Mouse (Mus musculus): ENCODE results near the gene Gm15737.
A peak's percentile ranks its signal among the peaks of the same experiment; 100 is the strongest.

The Gm15737 gene

DNA sequence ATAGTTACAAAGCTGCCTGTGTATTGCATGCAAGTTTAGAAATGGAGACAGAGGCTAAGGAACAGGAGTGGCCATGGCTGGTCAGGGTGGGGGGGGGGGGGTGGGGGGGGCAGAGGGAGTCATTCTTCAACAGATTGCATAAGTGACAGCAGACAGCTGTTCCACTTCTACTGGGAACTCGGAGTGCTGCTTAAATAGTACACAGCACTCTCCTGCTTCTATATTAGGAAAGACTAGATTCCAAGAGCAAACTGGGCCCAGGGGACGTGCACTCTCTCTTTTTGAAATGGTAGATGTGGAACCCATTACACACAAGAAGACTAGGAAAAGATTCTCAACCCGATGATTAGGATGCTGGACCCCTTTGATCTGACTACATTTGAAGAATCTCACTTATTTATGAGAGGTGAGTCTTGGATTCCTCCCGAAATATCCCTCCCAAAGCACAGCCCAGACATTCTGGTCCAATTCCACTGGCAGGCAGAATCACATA, at the start of gene Gm15737:
Gm15737 (plus strand) TSS at position 269 of the 493 bp plus-strand sequence.
- no peak for DNase-seq (ENCODE audit: inconsistent ontology term)

GRCm38 (mm10) chr6:92821606-92822005, 47.6 kb upstream of the Gm15737 start:
- DNase-seq (ENCODE audit: inconsistent ontology term): no peak

GRCm38 (mm10) chr6:92822006-92822405, 47.2 kb upstream of the Gm15737 start:
- peak; percentile 61 for DNase-seq (ENCODE audit: inconsistent ontology term)

GRCm38 (mm10) chr6:92823991-92824390, 45.2 kb upstream of the Gm15737 start:
- DNase-seq (ENCODE audit: inconsistent ontology term): no peak

DNA sequence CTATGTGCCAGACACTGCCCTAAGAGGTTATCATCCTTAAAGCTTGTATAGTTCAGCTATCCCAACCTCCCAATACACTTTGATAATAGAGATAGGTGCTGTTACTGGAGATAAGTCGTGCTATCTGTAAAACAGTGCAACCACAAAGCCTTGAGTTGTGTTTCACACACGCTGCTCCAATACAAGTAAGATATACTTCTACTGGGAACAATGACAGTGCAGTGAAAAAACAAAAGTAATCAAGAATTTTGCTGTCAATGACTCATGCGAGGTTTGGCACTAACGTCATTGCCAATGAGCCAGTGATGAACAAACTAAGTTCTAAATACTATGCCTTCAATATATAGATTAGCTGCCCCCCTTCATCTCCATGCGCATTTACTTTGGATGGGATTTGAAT, 42.6 kb upstream of the Gm15737 start:
- DNase-seq (ENCODE audit: inconsistent ontology term): peak; percentile 57

DNA sequence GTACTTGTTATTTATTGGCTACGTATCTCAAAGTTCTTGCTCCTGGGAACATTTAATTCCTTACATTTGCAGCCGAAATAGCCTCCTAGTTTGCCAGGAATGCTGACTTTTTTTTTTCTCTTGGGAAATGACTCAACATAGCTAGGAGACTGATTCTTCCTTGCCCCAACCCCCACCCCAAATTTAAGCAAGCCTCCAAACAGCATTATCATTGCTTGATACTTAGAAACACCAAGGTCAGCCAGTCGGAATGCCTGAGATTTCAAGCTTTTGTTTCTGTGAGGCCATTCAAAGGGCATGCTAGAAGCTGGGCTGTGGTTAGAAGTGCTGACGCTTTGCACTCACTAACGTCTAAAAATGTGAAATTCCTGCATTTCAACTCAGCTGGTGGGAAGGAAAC, 41.8 kb upstream of the Gm15737 start:
- peak; percentile 96 for DNase-seq (ENCODE audit: inconsistent ontology term)

DNA sequence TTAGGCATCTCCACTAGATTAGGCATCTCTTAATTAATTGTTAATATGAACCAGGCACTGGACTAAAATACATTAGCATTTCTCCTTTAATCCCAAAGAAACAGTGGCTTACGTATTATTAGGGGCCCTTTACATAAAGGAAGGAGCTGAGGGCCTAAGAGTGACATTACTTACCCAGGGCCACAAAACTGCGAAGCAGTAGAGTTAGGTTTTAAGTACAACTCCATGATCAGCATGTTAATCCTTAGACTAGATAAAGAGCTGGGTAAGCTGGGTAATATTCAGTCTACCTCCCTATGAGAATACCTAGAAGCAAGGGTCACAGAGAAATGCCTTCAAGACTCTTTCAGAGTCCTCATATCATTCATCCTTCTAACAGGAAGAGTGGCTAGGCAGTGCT, 40.0 kb upstream of the Gm15737 start:
- no peak for DNase-seq (ENCODE audit: inconsistent ontology term)

DNA sequence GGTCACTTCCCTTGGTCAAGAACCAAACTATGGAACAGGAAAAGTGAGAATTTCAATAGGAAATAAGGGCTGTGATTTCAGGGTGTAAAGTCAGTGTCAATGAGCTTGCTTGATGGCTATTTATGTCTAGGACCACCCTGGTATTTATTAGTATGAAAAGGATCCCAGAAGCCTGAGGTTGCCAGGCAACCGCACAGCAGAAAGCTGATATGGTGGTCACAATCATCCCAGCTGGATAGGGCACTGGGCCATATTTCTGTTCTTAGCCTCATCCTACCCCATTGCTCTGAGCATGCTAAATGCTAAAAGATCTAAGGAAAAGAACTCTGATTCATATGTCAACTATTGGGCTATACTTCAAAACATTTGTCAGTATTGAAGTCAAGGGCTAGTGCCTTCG, 38.1 kb upstream of the Gm15737 start:
- DNase-seq (ENCODE audit: inconsistent ontology term): no peak

DNA sequence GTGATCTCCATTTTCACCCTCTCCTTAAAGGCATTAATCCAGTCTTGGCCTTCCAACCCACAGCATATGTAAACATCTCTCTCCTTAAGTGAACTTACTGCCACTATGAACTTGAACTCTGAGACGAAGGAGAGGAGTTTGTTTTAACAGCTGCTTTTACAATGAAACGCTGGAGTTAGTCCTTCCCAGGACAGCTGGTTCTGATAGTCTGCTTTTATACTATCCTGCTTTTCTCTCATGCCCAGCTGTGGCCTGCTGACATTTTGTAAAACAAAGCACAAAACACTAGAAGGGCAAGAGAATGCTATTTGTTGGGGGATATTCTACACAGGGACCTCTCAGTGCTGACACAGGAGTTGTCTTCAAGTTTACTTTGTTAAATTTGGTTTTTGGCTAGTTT, 27.2 kb upstream of the Gm15737 start:
- no peak for DNase-seq (ENCODE audit: inconsistent ontology term)

DNA sequence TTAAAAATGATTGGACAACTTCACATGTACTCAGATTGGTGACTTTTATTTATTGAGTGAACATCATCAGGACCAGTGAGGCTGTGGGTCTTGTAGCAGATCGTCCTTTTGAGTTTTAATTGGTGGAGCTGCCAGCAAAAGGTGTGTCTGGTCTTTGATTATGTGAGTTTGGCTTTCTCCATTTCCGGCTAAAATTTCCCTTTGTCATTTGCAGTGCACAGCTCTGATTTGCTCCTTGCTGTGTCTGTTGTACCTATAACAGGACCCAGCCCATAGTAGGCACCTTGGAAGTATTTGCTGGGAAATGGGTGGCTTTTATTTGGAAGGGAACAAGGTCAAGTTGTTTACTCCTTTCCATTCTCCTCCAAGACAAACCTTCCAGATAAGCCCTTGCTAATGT, 25.7 kb upstream of the Gm15737 start:
- DNase-seq (ENCODE audit: inconsistent ontology term): no peak

DNA sequence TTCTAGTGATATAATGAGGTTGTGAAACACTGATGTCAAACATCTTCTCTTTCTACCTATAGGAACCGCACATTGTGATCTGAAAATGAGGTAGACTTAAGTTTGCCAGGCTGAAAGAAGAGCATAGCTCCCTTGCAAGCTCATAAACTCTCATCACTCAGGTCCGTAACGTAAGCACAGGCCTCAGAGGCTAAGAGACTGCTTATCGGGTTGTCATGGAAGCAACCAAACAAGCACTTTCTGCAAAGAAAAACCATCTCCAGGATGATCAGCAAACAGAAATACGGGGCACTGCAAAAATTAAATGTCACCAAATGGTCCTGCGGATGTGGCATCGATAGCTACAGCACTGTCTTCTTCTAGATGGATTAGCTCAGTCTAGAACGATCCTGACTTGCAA, 23.3 kb upstream of the Gm15737 start:
- DNase-seq (ENCODE audit: inconsistent ontology term): no peak

GRCm38 (mm10) chr6:92846614-92847013, 22.5 kb upstream of the Gm15737 start:
- DNase-seq (ENCODE audit: inconsistent ontology term): no peak

GRCm38 (mm10) chr6:92849208-92849607, 19.9 kb upstream of the Gm15737 start:
- DNase-seq (ENCODE audit: inconsistent ontology term): no peak

DNA sequence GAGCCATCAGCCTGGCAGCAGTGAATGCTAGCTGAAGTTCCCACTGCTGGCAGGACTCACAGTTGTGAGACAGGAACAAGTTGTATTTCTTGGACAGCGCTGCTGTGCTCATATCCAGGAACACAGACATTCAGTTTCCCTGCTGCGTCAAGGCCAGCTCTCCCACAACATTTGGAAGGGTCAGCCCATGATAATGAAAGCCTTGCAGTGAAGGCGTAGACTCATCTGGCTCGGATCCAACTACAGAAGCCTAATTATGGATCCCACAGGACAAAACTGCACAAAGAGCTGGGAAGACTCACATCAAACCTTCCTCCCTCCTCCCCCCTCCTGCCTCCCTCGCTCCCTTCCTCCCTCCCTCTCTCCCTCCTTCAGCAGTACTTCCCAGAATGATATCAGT, 18.9 kb upstream of the Gm15737 start:
- peak; percentile 89 for DNase-seq (ENCODE audit: inconsistent ontology term)

GRCm38 (mm10) chr6:92854873-92855272, 14.3 kb upstream of the Gm15737 start:
- no peak for DNase-seq (ENCODE audit: inconsistent ontology term)

GRCm38 (mm10) chr6:92857761-92858160, 11.4 kb upstream of the Gm15737 start:
- no peak for DNase-seq (ENCODE audit: inconsistent ontology term)

DNA sequence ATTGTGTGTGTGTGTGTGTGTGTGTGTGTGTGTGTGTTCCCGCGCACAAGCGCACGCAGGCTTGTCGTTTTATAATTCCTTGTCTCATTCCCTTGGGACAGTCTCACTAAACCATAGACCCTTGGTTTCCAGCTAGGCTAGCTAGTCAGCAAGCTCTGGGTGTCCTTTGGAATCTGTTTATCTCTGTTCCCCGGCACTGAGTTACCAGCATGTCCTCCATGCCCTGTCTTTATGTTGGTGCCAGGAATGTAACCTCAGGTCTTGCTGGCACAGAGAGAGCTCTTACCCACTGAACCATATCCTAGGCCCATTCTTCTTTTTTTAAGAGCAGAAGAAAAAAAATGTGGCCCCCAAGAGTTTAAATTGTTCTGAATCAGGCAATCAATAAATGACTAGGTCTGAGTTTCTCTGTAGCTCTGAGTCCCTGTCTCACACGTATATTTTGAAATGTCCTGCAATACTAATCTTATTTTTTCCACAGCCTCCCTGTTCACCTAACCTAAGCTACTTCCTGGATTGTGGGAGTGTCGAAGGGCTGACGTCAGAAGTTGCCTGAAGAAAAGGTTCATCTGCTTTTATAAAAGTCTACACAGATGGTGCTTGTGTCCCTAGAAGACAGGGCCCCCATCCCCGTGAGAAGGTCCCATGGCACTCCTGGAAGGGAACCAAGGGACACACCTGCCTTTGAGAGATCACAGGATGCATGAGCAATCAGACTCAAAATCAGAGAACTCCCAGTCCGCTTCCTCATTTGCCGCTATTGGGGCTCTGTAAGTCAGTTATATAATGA, 10.2 kb upstream of the Gm15737 start:
- peak; percentile 40 for DNase-seq (ENCODE audit: inconsistent ontology term)

DNA sequence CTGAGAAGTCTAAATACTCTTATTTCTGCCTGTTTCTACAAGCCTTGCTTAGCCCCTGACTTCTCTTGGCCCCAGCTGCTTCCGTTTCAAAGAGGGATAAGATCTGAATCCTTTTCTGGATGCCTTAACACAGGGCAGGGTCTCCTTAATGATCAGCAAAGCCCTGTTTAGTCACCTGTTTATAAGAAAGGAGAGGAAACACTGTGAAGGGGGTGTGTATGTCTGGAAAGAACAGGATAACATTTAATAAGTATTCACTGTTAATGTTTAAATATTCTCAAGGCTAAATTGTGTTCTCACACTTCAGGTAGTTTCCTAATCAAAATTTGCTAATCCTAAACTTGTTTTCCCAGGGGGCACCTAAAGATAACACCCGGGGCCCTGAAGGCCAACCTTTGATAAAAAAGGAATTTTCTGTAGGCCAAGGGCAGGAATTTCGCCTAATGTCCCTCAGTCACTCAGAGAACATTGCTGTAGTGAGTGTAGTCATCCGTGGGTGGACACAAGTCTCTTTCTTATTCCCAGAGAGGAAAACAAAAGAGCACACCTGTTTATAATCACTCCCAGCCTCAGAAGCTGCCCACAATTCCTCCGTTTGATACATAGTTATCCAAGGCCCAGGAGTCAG, 8.8 kb upstream of the Gm15737 start:
- no peak for DNase-seq (ENCODE audit: inconsistent ontology term)

DNA sequence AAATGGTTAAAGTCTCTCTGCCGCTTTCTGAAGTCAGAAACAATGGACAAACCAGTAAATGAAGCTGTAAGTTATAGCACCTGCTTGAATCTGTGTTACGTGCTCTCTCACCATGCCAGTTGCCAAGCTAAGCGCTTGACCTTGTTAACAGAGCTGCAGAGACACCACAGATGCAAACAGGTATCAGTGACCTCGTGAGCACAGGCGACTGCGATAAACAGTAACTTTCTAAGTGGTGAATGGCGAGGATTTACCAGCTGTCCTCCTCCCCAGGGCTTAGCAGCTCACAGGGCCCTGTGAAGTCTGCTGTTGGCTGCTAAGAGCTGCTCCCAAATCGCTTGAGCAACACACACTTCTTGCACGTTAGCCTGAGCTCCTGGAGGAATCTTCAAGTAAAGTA, 6.6 kb upstream of the Gm15737 start:
- no peak for DNase-seq (ENCODE audit: inconsistent ontology term)

DNA sequence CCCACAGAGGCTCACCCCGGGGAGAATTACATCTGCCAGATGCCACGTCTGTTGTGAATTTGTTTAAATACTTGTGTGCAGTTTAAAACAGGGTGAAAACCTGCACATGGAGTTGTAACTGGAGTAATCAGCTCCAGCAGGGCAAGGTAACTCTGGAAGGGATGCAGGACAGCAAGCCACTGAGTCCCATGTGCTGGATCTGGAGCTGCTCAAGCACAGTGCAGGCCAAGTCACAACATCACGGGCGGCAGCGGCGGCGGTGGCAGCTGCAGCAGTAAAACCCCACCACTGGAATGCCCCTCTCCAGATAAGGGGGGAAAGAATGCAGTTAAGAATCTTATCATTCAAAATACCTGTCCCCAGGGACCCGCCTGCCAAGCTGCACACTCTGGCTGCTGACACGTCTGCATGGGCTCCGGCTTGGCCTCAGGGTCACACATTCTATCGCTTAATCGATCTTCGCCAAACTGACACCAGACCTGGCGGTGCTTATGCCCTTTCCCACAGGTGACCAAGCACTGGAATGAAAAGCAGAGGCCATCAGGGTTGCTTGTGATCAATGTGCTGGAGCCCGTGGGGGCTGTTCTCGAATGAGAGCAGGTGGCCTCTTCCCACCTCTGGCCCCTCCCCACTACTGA, 544 bp downstream of the Gm15737 start:
- DNase-seq (ENCODE audit: inconsistent ontology term): no peak

DNA sequence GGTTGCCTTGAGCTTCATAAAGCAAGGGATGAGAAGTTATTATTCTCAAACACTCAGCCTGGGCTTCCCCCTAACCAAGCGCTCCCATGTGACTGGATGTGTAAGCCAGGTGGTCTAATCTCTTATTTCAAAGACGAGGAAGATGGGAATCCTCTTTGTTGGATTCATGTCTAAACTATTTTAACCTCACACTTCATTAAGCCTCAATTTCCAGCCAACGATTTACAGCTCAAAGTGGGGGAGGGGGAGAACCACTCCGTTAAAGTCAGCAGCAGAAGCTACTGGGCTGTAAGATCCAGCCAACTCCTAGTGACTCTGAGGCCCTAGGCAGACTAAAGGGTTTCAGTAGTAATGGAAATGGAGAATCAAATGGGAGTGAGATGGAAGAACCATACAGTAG, 2.7 kb downstream of the Gm15737 start:
- no peak for DNase-seq (ENCODE audit: inconsistent ontology term)

DNA sequence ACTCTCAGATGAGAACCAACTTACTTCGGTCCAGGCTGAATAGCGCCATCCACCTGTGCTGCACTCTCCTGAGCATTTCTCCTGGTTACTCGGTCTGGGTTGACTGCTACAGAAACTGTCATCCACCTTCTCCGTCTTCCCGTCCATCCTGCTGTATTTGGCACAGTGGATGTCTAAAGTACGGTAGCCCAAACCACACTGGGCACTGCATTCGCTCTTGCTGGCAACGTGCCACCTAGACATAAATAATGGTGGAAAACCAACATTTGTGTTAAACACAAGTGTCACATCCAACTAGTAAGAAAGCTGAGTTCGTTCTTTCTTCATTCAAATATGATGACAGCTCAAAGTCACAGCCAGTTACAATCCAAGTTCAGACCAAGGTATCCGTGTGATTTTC, 3.6 kb downstream of the Gm15737 start:
- DNase-seq (ENCODE audit: inconsistent ontology term): no peak

- DNase-seq (ENCODE audit: inconsistent ontology term): no peak
Observed at GRCm38 (mm10) chr6:92874854-92875253, 5.7 kb downstream of the Gm15737 start.
